Mouse (Mus musculus): ENCODE data around the gene Dpp6.

Gene Dpp6

DNA sequence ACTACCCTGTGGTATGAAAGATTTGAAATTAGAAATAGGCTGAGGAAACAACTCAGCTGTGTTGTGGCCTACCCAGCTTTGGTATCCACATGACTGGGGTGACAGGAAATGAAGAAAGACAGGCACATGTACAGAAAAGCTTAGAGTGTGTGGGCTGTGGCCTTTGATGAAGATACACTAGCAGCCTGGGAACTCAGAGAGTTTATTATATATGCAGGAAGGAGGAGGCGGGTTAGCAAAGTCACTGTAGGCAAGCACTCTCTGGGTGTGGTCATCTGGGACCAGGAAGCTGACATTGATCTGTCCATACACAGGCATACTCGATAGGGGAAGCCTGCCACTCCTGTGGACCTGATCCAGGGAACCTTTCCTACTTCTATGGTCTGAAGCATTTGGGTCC is 487.1 kb downstream of the Dpp6 start:
- DNase-seq, result no peak

DNA sequence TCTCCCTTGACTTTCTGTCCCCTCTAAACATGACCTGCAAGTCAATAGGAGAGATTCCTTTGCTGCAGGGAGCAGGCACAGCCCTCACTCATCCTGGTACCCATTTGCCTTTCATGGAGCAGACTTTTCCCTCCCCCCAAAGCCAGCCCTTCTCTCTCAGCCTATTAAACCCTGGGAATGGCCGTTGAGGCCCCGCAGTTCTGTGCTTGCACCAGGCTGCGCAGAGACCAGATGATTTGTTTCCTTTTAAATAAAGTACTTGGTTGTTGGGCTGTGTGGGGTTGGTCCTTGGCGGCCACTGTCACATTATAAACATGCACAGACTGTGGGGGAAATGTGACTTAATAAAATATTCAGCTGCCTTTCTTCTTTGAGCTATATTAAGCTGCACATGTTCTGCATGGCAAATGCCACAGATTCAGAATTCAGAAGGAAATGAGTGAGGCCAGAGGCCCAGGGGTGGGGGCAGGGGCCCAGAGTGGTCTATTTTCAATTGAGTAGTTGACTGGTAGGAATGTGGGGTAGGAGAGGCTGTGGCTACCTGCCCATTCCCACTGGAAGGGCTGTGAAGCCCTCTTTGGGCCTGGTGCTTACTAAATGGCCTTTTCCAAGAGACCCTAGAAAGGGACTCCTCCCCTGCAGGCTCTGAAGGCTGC is 489.6 kb downstream of the Dpp6 start:
- peak; percentile 48 for DNase-seq

DNA sequence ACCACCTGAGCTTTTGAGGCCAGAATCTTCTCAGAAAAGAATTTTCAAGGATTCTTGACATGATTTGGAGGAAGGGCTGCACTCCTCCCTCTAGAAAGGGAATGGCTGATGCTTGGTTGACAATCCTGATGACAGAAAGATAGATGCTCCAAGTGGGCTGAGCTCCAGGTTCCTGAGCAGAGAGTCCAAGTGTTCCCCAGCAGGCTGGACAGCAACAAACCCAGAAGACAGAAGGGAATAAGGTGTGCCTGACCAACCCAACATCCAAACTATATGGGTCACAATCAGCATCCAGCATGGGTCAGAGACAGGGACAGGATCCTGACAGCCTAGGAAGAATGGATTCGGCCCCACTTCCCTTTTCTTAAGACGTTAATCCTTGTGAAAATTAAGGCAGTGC is 493.2 kb downstream of the Dpp6 start:
- no peak for DNase-seq

DNA sequence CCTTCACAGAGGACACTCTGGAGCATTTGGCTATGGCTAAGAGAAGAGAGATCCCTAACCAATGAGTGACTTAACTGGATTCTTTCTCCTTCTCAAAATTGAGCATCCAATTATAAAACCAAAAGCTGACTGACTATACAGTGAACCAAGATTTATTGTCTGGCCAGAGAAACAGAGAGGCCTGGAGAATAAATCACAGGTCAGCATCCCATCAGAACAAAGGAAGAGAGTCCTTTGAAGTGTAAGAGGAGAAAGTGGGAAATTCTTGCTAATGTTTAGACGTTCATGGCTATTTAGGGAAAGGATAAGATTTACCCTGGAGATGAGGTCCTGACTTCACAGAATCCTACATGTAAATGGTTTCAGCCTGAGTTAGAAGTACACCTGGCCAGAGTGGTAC is 499.7 kb downstream of the Dpp6 start:
- no peak for DNase-seq

DNA sequence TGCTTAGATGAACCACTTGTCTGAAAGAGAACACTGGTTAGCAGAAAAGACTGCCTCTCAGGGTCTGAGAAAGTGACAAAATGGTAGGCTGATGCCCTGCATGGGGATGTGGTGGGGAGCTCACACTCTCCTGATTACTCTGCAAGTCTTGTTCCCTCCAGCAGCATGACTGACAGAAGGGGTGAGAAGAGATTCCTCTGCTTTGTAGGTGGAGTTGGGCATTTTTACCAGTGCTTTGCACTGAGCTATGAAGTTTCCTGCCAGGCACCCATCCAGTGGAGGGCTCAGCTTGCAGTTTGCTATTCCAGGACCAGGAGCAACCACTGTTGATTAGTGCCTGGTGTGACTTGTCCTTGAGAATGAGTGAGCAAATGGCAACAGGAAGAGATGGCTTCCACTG is 500.3 kb downstream of the Dpp6 start:
- peak; percentile 39 for DNase-seq

DNA sequence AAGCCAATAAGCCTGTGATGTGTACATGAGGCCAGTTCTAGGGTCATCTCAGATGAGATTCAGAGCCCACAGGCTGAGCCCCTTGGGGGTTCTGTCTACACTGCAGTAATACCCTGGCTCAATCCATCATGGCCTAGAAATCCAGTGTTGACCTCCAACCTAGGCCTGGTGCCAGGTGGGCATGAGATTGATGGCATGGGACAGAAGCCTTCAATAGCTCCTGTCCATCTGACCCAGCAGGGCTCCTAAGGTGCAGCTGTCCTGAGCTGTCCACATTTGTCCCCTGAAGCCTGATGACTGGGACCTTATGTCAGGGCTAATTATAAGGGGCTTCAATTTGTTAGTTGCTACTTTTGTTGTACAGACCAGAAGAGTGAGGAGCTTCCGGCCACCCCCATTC is 500.8 kb downstream of the Dpp6 start:
- DNase-seq, result no peak

DNA sequence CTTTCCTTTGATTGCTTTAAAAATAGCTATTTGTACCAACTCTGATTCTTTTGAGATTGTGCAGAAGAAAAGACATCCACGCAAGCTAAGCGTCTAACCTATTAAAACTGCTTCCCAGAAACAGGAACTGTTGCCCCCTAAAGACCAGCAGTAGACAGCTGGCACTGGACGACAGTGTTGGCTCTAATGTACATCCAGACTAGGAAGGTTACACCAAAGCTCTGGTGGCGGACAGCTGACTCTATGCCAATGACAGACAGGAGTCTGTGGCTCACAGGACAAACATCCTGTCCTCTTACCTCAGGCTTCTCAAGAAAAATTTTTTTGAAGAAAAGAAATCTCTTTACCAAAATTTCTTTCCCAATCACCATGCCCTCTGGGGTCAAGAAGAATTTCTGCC is 502.7 kb downstream of the Dpp6 start:
- no peak for DNase-seq

DNA sequence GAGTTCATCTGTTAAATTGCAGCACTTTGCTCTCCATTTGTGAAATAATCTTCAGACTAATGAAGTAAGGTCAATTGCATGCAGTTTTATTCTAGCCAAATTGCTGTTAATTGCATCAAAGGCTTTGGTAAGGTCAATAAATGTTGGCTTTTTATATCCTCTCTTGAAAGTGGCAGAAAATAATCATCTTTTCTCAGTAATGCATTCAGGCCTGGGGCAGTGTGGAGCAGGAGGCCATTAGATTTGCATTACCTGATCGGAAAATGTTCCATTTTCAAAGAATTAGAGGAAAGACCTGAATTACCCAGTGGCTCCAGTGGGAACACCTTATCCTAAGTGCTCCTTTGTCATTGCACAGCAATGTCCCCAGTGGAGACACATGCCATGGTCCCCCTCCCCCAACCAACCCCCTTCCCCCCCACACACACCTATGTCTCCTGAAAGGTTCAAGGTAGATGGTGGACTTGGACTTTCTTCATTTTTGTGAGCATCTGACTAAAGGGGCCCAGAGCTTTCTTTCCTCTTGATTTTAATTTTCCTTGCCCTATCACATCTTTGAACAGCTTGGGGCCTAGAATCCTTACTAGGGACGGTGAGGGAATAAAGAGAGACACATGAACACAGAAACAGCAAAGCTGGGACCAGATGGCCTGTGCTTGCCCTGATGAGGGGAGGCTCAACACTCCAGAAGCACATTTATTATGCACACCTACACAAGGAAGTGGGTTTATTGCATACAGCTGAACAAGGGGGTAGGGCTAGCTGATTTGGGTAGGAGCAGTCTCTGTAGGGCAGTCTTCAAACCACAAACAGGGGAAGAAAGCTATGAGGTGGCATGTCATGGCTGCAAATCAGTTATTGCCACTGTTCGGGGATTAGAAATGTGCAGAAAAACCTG is 506.1 kb downstream of the Dpp6 start:
- DNase-seq, result peak; percentile 58

DNA sequence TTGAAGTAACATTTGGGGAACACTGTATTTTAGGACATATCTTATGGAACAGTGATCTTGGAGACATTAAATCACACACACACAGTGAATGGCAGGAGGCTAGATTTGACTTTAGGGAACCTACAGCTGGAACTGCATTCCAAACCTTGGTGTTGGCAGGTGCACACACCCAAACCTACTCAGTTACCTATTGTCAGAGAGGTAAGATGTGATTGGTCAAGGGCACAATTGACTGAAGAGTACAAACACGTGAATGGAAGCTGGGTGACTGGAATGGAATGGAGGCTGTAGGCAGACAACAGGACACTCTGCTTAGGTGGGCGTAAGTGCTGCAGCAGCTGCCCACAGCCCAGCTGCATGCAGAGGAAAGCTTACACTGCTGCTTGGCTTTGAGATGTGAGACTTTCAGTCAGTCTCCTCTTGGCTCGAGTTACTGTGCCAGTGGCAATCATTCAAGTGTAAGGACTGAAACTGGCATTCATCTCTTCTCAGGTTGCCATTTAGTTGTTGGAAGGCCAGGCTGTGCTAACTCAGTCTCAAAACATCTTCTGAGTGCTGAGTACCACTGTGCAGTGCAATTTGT is 507.4 kb downstream of the Dpp6 start:
- no peak for DNase-seq

DNA sequence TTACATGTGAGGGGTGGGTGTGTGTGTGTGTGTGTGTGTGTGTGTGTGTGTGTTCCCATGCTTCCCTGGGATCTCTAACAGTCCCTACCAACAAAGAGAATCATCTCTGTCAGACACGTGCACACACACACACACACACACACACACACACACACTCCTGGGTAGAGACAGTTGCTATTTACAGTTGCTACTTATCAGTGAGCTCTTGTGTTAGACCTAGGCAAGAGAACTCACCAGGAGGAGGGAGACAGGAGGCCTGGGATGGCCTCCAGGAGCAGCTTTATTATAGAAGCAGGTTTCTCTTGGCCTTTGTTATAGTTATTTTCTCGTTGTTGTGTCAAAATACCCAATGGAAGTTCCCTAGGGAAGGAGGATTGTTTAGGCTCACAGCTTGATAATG is 519.7 kb downstream of the Dpp6 start:
- no peak for DNase-seq

DNA sequence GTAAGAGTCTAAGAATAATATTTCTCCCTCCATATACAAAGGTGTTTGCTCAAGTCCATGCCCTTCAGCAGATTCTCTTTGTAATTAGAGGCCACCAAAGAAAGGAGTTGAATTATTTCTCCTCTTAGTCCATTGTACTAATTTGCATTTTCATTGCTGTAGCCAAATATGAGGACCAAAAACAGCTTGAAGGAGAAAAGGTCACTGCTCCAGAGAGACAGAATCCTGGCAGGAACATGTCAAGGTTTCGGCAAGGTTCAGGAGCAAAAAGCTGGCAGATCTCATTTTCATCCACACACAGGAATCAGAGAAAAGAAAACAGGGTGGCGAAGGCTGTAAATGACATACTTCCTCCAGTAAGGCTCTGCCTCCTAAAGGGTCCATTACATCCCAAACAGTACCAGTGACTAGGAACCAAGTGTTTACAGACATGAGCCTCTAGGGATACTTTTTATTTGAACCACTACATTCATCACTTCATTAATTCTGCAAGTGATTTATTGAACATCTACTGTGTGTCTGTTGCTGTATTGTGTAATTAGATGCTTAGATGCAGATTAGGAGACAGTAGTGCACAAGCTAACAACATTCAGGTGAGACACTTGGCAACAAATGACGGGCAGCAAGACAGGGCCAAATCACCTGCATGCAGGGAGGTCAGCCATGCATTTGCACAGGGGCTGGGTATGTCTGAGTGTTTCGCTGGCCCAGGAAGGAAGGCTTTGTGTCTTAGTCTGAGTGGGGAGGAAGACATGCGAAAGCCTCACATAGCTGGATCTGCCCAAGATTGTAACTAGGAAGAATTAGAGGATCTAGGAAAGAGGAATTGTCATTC is 522.4 kb downstream of the Dpp6 start:
- DNase-seq, result no peak

DNA sequence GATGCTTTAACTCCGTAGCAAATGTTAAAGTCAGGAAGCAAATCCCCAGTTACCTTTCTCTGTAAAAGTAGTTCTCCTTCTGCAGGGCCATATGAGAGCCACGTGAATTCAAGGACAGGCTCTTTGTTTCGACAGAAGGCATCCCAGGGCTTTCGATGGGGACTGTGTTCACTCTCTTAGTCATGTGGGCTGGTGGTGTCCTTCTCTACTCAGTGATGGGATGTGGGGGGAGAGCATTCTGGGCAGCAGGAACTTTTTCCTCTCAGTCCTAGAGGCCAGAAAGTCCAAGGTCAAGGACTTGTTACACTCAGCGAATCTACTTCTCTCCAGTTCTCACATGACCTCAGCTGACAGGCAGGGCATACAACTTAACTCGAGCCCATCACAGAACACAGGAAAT is 525.3 kb downstream of the Dpp6 start:
- DNase-seq, result no peak

DNA sequence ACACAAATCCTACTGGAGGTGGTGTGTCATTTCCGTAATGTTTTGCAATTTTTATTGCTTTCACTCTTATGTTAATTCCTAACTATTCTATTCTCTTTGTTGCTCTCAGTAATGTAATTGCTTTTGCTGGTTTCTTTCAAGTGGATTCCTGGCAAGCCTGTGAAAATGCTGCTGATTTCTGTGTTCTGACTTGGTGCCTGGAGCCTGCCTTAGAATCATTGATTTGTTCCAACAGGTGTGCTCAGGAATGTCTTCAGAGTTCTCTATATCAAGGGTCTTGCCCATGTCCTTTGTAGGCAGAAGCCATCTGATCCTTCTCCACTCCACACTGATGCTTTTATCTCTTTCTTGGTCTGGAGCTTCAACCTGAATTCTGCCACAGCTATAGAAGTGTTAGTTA is 526.6 kb downstream of the Dpp6 start:
- no peak for DNase-seq

DNA sequence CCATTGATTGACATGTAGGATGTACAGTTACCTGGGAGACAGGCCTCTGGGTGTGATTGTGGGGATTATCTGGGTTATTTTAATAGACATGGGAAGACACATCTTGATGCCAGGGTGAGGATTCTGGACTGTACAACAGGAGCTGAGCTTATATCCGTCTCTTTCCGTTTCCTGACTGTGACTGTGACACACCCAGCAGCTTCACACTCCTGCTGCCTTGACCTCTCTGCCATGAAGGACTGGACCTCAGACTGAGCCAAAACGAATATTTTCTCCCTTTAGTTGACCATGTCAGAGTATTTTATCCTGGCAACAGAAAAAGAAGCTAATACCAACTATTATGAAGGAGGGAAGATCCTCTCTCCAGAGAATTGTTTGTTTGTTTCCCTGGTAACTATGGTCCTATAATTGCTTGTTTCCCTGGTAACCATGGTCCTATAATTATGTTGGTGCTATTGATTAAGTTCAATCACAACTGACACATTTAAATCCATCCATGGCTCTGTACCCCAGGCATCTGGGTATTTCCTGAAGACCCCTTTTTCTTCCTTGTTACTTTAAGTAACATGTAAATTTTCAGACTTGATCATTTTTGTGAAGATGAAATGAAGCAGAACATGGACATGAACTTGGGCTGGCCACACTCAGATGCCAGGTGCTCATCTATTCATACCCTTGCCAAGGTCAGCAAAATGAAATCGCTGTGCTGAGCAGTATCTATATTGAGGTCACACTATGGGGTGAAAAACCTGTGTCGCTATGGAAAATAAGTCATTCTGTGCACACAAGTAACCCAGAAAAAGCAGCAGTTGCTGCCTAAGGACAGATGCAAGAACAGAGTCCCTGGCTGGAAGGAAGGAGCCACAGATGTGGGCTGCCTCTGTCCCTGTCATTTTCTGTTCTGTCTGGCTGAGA is 531.4 kb downstream of the Dpp6 start:
- no peak for DNase-seq

DNA sequence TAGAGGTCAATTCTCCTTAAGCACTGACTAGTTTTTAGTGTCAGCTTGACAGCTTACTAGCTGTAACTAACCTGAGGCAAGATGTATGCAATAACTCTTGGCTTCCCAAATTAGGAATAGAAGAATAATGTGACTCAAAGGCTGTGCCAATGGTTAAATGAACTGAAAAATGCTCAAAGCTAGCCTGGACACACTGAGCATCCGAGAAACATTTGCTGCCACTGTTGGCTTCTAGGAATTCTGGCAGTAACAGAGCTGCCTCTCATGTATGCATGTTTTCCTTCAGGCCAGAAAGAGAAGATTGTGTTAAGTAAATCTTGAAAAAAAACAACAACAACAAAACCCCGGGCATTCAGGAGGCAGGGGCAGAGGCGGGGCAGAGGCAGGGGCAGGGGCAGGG is 540.6 kb downstream of the Dpp6 start:
- no peak for DNase-seq

DNA sequence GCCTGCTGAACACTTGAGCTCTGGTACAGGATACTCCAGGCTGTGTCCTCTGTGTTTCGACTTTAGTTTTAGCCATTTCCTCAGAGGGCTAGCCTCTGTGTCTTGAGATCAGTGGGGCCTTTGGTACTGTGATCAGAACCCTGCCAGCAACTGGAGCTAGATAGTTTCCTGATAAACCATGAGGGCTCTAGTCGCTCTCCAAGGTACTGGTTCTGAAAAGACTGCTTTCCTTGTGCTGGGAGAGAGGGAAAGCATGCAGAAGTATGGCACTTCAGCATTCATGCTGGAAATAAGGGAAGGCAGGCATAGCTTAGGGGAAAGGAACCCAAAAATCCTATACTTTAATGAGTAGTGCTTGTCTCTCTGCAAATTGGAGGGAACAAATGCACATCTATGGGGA is 548.9 kb downstream of the Dpp6 start:
- DNase-seq, result no peak

DNA sequence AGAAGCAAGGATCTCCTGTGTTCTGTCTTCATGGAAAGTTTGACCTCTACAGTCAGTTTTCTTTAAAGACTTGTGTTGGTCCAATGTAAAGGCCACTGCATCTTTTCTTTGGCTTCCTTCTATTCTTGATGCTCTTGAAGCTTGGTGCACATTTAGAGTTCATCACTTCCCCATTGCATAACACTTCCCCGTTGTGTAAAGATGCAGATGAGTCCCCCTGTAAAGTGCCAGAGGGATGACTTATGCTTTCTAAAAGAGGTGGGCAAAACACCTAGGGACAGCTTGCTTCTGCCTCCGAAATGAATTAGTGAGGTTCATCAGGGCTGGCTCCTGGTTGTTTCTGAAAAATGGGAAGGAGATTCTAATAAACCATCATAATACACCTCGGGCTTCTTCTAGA is 553.8 kb downstream of the Dpp6 start:
- DNase-seq, result no peak

DNA sequence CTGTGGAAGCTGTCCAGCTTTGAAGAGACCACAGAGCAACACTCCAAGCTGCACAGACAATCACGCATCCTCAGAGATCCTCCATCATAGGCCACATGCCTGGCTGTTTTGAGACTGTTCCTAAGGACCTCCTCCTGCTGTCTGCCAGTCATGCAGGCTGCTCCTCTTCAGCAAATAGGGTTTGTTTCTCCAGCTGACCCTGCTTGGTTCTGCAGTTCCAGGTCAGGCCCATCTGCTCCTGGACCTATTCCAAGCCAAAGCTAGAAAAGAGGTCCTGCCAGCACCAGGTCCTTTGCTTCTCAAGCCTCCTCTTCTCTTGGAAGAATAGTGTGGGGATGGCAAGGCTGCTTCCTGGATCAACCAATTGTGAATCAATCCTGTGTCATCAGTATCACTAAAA is 556.9 kb downstream of the Dpp6 start:
- no peak for DNase-seq

DNA sequence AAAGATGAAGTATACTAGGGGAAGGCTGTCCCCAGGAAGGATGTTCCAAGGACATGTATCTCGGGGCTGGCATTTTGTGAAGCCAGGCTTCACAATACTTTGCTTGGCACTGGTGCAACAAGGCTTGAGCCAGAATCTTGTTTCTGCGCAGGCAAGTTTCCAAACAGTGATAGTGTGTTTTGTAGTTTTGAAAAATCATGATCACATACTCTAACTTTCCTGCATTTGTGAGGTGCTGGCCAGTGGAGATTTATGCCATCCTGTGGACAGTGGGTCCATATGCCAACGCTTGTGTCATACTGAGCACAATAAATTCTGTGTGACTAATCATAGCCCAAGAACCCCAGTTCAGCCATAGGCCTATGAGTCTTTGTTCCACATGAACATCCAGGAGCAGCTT is 558.8 kb downstream of the Dpp6 start:
- no peak for DNase-seq

DNA sequence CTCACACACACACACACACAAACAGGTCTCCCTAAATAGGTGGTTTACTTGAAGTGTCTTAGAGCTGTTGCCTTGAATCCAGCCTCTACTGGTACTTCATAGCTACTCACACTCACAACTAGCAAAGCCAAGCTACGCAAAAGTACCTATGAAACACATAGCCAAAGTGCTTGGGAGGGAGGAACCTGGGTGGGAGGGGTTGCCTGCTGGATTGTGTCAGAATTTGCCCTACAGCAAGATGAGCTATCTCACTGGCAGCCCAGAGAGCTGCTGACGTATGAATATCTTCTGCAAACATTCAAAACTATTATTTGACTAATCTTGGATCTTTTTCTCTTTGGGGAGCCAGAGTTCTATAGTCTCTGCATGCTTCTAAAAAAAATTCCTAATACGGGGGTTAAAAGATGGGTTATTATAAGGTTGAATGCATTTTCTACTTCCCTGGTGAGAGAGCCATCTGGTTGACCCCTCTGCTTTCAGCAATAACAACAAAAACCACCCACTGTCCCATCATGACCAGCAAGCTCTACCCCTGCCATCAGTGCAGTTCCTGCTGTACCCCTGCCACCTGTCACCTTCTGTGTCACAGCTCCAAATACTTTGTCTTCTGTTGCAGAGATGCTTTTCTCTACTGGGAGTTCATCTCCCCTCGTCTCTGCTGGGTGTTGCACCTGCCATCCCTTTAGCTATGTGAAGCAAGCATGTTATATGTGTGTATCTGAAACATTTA is 563.8 kb downstream of the Dpp6 start:
- no peak for DNase-seq

DNA sequence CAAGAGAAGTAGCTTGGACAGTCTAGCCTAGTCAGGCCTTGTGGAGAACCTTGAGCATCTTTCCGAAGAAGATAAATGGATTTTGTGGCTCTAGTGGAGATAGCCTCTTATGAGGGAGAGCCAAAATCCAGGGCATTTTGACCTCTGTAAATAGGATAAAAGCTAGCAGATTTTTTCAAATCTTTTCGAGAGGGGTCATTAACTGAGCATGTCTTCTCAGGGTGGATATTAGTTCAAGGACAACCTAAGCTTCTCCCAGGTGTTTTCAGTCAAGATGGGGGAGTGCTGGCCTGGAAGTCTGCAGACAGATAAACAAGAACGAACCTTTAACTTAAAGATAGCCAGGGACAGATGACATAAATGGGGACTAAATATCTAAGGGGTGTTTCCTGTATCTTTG is 581.4 kb downstream of the Dpp6 start:
- no peak for DNase-seq

DNA sequence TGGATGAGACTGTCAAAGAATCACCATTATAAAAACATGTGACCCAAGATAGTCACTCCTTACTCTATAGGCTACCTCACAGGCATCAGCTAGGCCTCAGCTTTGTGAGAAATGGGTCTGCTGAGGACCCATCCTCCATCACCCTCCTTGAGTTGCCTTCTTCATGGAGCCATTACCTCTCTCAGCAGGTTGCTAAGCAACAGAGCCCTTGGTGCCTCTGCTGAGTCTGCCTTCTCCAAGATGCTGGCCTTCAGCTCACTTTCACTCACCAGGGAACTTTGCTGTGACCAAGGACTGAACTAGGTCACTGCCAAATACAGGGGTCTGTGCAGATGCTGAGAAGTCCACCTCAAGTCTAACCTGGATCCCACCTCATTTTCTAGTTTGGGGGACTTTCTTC is 582.1 kb downstream of the Dpp6 start:
- no peak for DNase-seq

All from layer of hippocampus, adult 9-11 months (tissue).